Mouse (Mus musculus) retina, postnatal 1 day (tissue): ENCODE data around the gene Plekha3.
A peak's percentile ranks its signal among the peaks of the same experiment; 100 is the strongest.

Experiments used
- DNase-seq: peaks from one replicate; pipeline ENCODE4 v3.0.0-alpha.2; 2012

Plekha3 gene

GRCm38 (mm10) chr2:76674725-76675427 is at the start of gene Plekha3:
Plekha3 (plus strand) TSS chr2:76675281.
- peak; percentile 90 for DNase-seq

- no peak for DNase-seq
Measured at GRCm38 (mm10) chr2:76630293-76630692, 44.8 kb upstream of the Plekha3 start.

- no peak for DNase-seq
Measured at GRCm38 (mm10) chr2:76631600-76631999, 43.5 kb upstream of the Plekha3 start.

GRCm38 (mm10) chr2:76639637-76640036 is 35.4 kb upstream of the Plekha3 start:
- no peak for DNase-seq

- DNase-seq = no peak
Measured at GRCm38 (mm10) chr2:76643801-76644200, 31.3 kb upstream of the Plekha3 start.

- DNase-seq = no peak
Measured at GRCm38 (mm10) chr2:76647441-76647869, 27.6 kb upstream of the Plekha3 start.

GRCm38 (mm10) chr2:76647883-76648570 is 27.1 kb upstream of the Plekha3 start, which contains the start of the genes Prkra and Pjvk:
Prkra (minus strand) TSS chr2:76648015.
Pjvk (plus strand) TSS chr2:76648476.
- peak; percentile 99 for DNase-seq

GRCm38 (mm10) chr2:76648666-76649141 is 26.4 kb upstream of the Plekha3 start:
- DNase-seq = peak; percentile 63

GRCm38 (mm10) chr2:76653070-76653469 is 22.0 kb upstream of the Plekha3 start:
- no peak for DNase-seq

- no peak for DNase-seq
Measured at GRCm38 (mm10) chr2:76654646-76655045, 20.4 kb upstream of the Plekha3 start.

- no peak for DNase-seq
Measured at GRCm38 (mm10) chr2:76655444-76655843, 19.6 kb upstream of the Plekha3 start.

- peak; percentile 56 for DNase-seq
Measured at GRCm38 (mm10) chr2:76655982-76656381, 19.1 kb upstream of the Plekha3 start.

GRCm38 (mm10) chr2:76658551-76658950 is 16.5 kb upstream of the Plekha3 start:
- no peak for DNase-seq

GRCm38 (mm10) chr2:76659419-76659818 is 15.7 kb upstream of the Plekha3 start:
- DNase-seq = no peak

- no peak for DNase-seq
Measured at GRCm38 (mm10) chr2:76665531-76665930, 9.6 kb upstream of the Plekha3 start.

- DNase-seq = no peak
Measured at GRCm38 (mm10) chr2:76667200-76667599, 7.9 kb upstream of the Plekha3 start.

- no peak for DNase-seq
Measured at GRCm38 (mm10) chr2:76671641-76672040, 3.4 kb upstream of the Plekha3 start.

GRCm38 (mm10) chr2:76672134-76672745 is 2.8 kb upstream of the Plekha3 start:
- DNase-seq = peak; percentile 16

- DNase-seq = peak; percentile 95
Measured at GRCm38 (mm10) chr2:76672966-76673392, 2.1 kb upstream of the Plekha3 start, which contains the start of gene Fkbp7. Fkbp7 (minus strand) TSS chr2:76673116.

GRCm38 (mm10) chr2:76673472-76674081 is 1.5 kb upstream of the Plekha3 start:
- DNase-seq = peak; percentile 64

GRCm38 (mm10) chr2:76675451-76675850 is 370 bp downstream of the Plekha3 start:
- DNase-seq = no peak

GRCm38 (mm10) chr2:76675949-76676348 is 868 bp downstream of the Plekha3 start:
- peak; percentile 4 for DNase-seq
